Mouse (Mus musculus): ENCODE results near the gene Pcbp4. TPM values are rescaled to one million over a fixed set of nuclear protein-coding genes. Genes with fewer than 3 reads are reported as not detected.

The Pcbp4 gene
- polyA plus RNA-seq, 1 experiment from 2014 or later: 213 TPM

DNA sequence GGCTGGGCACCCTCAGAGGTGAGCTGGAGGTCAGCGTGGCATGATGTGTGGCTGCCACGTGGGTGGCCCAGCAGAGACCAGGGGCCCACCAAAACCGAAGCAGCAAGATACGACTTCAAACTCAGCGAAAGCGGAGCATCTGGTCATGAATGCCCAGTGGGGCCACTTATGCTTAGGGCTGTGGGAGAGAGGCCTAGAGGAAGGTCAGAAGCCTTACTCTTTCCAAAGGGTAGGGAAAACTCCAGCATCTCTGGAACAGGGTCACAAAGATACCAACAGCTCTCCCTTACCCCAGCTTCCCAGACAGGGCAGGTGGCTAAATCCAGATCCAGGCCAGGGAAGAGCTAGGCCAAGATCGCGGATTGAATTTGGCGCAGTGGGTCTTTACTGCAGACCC, 4.1 kb downstream of the Pcbp4 start:
- H3K27ac ChIP-seq: peak overlapping the region; percentile 96; the same call in 1 of the 2 replicates
- peak overlapping the region; percentile 86 for H3K9ac ChIP-seq
- peak overlapping the region; percentile 98 for H3K4me2 ChIP-seq (replicated peaks)
- peak overlapping the region; percentile 80 for H3K4me3 ChIP-seq
- no peaks in the 10 kb centered on the region for H3K27me3 ChIP-seq
- WGBS: 44% methylated on average over 9 of the region's 9 CpGs
- H3K4me1 ChIP-seq: peaks cover 61% of the 10 kb centered on the region
- ATAC-seq (ENCODE audit: insufficient number of reproducible peaks, insufficient read depth, low FRiP score, low TSS enrichment): no peak
- no peaks in the 10 kb centered on the region for H3K9me3 ChIP-seq
- H3K36me3 ChIP-seq: peaks cover 28% of the 10 kb centered on the region

DNA sequence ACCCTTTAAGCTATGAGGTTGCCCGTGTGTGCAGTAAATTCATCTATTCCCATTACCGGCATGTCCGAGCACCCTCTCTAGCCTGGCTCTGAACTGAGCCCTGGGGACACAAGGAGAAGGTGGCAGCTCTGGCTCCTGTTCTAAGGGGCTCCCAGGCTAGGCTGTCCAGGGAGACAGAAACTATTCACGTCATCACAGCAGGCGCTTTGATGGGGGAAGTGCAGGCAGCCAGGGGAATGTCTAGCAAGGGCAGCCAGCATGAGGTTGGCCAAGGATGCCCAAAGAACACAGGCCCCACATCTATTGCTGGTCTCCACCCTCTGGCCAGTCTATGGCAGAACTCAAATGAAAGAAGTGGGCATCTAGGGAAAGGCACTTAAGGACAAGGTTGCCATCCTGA, 4.8 kb downstream of the Pcbp4 start:
- WGBS: 76% methylated on average over 5 of the region's 5 CpGs
- no peak overlapping the region for H3K27ac ChIP-seq

DNA sequence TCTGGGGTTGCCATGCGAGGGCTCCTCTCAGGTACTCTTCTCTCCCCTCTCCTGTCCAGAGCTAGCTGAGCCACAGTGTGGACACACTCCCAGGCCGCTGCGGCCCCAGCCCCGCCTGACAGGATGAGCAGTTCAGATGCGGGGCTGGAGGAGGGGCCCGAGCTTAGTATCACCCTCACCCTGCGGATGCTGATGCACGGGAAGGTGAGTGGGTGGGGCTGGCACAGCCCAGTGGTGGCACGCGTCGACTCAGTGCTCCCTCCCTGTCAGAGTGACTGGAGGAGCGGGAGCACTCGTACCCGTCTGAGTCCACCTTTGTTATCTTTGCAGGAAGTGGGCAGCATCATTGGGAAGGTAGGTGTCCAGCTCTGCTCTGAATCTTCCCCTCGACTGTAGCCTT, 6.9 kb downstream of the Pcbp4 start:
- peaks cover 58% of the 10 kb centered on the region for H3K4me1 ChIP-seq
- 80% methylated on average over 15 of the region's 15 CpGs for WGBS

More for the DNA sequence above, 4.8 kb downstream of the Pcbp4 start:
- Histone ChIP-seq H3K4me1 (peaks cover 54% of the 10 kb centered on the region), H3K4me3 (no peak overlapping the region), H3K9ac (peak overlapping the region; percentile 86; the same call in 1 of the 2 replicates), H3K36me3 (peaks cover 34% of the 10 kb centered on the region), H3K27me3 (0 out of 2 replicates have a peak, but pooled peaks cover under 1% of the 10 kb centered on the region), H3K9me3 (no peaks in the 10 kb centered on the region), H3K4me2 (replicated peaks) (peak overlapping the region; percentile 98)
- no peak for ATAC-seq (ENCODE audit: insufficient number of reproducible peaks, insufficient read depth, low FRiP score, low TSS enrichment)

DNA sequence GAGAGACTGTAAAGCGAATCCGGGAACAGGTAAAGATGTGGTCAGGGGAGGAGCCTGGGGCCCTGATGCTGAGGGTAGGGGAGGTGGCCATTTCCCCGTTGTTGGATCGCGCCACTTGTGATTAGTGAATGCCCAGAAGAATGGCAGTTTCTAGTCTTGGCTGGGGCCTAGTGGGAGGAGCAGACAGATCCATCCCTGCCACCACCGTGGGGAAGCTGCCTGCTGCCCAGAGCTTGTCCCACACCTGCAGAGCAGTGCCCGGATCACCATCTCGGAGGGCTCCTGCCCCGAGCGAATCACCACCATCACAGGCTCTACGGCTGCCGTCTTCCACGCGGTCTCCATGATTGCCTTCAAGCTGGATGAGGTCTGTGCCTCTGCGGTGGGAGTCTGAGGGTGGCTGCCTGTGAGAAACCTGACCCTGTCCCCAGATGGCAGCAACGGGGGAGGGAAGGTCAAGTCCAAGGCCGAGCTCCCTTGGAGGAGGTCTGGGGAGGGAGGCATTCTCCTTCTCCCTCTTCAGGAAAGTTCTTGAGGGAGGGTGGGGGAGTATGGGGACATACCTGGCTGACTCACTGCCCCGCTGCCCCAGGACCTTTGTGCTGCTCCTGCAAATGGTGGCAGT, 7.4 kb downstream of the Pcbp4 start:
- no peak overlapping the region; the same call in 1 of the 2 replicates for H3K9ac ChIP-seq
- 70% methylated on average over 18 of the region's 18 CpGs for WGBS
- H3K4me3 ChIP-seq: no peak overlapping the region
- peaks cover 52% of the 10 kb centered on the region for H3K4me1 ChIP-seq
- H3K27ac ChIP-seq: peak overlapping the region; percentile 30; the same call in 1 of the 2 replicates
- 0 out of 2 replicates have a peak, but pooled peaks cover 8% of the 10 kb centered on the region for H3K27me3 ChIP-seq
- peaks cover 42% of the 10 kb centered on the region for H3K36me3 ChIP-seq
- no peaks in the 10 kb centered on the region for H3K9me3 ChIP-seq
- H3K4me2 ChIP-seq (replicated peaks): no peak overlapping the region
- ATAC-seq (ENCODE audit: insufficient number of reproducible peaks, insufficient read depth, low FRiP score, low TSS enrichment): no peak

More for the DNA sequence above, 6.9 kb downstream of the Pcbp4 start:
- Histone ChIP-seq H3K27ac (no peak overlapping the region), H3K9me3 (no peaks in the 10 kb centered on the region), H3K36me3 (peaks cover 42% of the 10 kb centered on the region), H3K27me3 (0 out of 2 replicates have a peak, but pooled peaks cover 8% of the 10 kb centered on the region), H3K4me2 (replicated peaks) (no peak overlapping the region), H3K9ac (no peak overlapping the region), H3K4me3 (no peak overlapping the region)
- no peak for ATAC-seq (ENCODE audit: insufficient number of reproducible peaks, insufficient read depth, low FRiP score, low TSS enrichment)

DNA sequence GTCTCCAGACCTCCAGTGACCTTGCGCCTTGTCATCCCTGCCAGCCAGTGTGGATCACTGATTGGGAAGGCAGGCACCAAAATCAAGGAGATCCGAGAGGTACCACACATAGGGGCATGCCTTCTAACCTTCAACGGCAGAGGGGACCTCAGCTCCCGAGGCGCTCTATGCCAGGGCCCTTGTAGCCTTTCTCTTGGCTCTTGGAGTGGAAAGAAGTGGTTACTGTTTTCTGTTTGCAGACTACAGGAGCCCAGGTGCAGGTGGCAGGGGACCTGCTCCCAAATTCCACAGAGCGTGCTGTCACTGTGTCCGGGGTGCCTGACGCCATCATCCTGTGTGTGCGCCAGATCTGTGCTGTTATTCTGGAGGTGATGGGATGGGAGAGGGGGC, 7.9 kb downstream of the Pcbp4 start:
- 93% methylated on average over 9 of the region's 9 CpGs for WGBS
- H3K9me3 ChIP-seq: no peaks in the 10 kb centered on the region
- no peak overlapping the region; the same call in 1 of the 2 replicates for H3K9ac ChIP-seq
- no peak overlapping the region for H3K4me3 ChIP-seq
- peaks cover 42% of the 10 kb centered on the region for H3K36me3 ChIP-seq
- no peak overlapping the region for H3K4me2 ChIP-seq (replicated peaks)
- peaks cover 47% of the 10 kb centered on the region for H3K4me1 ChIP-seq
- 0 out of 2 replicates have a peak, but pooled peaks cover 8% of the 10 kb centered on the region for H3K27me3 ChIP-seq
- H3K27ac ChIP-seq: no peak overlapping the region
- ATAC-seq (ENCODE audit: insufficient number of reproducible peaks, insufficient read depth, low FRiP score, low TSS enrichment): no peak

DNA sequence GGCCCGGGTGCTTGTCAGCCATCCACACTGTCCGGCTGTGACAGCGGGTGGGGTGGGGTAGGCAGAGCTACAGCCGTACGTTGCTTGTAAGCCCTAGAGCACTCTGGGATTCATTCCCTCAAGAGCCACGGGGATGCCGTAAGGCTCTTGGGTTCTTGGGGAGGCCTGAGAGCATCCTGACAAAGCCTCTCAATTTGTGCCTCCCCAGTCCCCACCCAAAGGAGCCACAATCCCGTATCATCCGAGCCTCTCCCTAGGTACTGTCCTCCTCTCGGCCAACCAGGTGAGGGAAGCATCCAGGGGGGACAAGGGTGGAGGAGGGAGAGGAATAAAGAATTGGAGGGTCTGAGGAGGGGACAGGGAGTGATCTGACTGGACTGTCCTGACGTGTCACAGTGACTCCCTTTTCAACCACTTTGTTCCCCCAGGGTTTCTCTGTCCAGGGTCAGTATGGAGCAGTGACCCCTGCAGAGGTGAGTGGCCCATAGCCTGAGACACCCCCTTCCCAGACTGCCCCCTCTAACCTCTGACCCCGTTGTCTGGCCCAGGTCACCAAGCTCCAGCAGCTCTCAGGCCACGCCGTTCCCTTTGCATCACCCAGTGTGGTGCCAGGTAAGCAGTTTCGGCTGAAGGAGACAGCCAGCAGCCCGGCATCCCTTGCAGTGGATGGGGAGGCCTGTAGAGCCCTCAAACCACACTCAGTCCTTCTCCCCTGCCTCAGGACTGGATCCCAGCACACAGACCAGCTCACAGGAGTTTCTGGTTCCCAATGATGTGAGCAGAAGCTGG, 8.7 kb downstream of the Pcbp4 start:
- no peak for ATAC-seq (ENCODE audit: insufficient number of reproducible peaks, insufficient read depth, low FRiP score, low TSS enrichment)
- 81% methylated on average over 16 of the region's 16 CpGs for WGBS
- Histone ChIP-seq H3K9ac (no peak overlapping the region), H3K4me1 (peaks cover 39% of the 10 kb centered on the region), H3K4me3 (no peak overlapping the region), H3K9me3 (no peaks in the 10 kb centered on the region), H3K4me2 (replicated peaks) (no peak overlapping the region), H3K27ac (no peak overlapping the region), H3K36me3 (peaks cover 42% of the 10 kb centered on the region), H3K27me3 (0 out of 2 replicates have a peak, but pooled peaks cover 8% of the 10 kb centered on the region)

DNA sequence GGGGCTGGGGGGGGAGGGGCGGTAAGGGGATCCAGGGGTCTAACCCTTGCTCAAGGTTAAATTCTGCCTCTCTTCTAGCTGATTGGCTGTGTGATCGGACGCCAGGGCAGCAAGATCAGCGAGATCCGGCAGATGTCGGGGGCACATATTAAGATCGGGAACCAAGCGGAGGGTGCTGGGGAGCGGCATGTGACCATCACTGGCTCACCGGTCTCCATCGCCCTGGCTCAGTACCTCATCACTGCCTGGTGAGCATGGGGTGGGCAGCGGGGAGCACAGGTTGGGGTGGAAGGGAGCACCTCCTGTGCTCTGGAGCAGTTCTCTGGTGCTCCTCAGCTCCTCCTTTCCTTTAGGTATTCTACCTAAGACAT, 9.3 kb downstream of the Pcbp4 start:
- no peaks in the 10 kb centered on the region for H3K9me3 ChIP-seq
- H3K36me3 ChIP-seq: peaks cover 42% of the 10 kb centered on the region
- H3K4me2 ChIP-seq (replicated peaks): no peak overlapping the region
- 0 out of 2 replicates have a peak, but pooled peaks cover 8% of the 10 kb centered on the region for H3K27me3 ChIP-seq
- no peak overlapping the region for H3K9ac ChIP-seq
- WGBS: 87% methylated on average over 12 of the region's 12 CpGs
- H3K27ac ChIP-seq: no peak overlapping the region
- H3K4me3 ChIP-seq: no peak overlapping the region
- ATAC-seq (ENCODE audit: insufficient number of reproducible peaks, insufficient read depth, low FRiP score, low TSS enrichment): no peak
- peaks cover 33% of the 10 kb centered on the region for H3K4me1 ChIP-seq

DNA sequence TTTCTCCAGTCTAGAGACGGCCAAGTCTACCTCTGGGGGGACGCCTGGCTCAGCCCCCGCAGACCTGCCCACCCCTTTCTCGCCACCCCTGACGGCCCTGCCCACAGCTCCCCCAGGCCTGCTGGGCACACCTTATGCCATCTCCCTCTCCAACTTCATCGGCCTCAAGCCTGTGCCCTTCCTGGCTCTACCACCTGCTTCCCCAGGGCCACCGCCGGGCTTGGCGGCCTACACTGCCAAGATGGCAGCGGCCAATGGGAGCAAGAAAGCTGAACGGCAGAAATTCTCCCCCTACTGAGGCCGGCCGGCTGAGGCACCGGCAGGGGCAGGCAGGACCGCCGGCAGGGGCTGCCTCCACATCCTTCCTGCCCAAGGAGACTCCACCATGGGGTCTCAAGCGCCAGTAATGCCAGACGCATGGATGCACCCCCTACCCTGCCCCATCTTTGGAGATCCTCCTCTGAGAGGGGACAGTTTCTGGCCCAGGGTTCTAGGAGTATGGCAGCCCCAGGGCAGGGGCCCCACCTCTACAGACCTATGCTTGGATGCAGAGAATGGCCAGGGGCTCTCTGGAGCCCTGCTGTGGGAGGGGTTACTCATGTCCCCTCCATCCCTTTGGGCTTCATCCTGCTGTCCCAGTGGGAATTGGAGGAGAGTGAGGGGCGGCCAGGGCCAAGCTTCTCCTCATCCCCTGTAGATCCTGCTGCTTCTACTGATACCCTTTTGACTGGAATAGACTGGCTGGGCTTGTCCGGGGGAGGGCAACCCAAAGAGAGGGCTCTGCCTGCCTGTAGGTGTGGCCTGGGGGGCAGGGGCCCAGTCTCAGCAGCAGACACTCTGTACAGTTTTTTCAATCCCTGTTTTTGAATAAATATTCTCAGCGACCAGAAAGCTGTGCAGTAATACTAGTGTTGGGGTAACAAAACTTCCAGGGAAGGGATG, 10.3 kb downstream of the Pcbp4 start:
- 84% methylated on average over 21 of the region's 21 CpGs for WGBS

DNA sequence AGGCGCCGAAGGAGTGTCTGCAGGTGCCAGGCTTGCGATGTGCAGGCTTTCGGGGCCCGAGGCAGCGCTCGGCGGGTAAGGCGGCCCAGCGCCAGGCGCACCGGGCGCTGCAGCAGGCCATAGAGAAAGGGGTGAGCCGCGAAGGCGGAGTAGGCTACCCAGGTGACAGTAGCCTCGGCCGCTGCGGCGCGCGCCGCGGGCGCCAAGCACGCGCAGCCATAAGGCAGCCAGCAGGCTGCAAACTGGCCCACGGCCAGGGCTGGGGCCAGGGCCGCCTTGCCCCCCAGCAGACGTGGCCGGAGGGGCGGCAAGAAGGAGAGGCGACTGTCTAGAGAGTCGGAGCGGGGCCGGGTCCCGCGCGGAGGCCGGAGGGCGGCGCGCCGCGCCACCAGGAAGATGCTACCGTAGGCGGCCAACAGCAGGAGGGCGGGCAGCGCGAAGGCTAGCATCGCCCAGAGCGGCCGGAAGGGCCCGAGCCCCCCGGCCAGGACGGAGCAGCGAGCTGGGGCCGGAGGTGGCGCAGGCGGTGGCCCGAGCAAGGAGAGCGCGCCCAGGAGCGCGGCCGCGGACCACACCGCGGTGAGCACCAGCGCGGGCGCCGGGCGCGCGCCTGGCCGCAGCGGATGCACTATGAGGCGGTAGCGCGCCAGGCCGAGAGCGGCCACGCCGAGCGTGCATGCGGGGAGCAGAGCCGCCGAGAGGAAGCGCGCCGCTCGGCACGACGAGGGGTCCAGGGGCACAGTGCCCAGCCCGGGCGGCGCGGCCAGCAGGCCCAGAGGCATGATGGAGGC, 11.9 kb downstream of the Pcbp4 start:
- H3K36me3 ChIP-seq: peaks cover 35% of the 10 kb centered on the region
- 2% methylated on average over 97 of the region's 99 CpGs for WGBS

More for the DNA sequence above, 10.3 kb downstream of the Pcbp4 start:
- peaks cover 23% of the 10 kb centered on the region for H3K4me1 ChIP-seq
- no peak overlapping the region for H3K27ac ChIP-seq
- no peak for ATAC-seq (ENCODE audit: insufficient number of reproducible peaks, insufficient read depth, low FRiP score, low TSS enrichment)
- H3K9me3 ChIP-seq: no peaks in the 10 kb centered on the region
- H3K4me3 ChIP-seq: no peak overlapping the region
- H3K27me3 ChIP-seq: 0 out of 2 replicates have a peak, but pooled peaks cover 8% of the 10 kb centered on the region
- H3K9ac ChIP-seq: peak overlapping the region; percentile 40
- no peak overlapping the region for H3K4me2 ChIP-seq (replicated peaks)
- peaks cover 42% of the 10 kb centered on the region for H3K36me3 ChIP-seq

DNA sequence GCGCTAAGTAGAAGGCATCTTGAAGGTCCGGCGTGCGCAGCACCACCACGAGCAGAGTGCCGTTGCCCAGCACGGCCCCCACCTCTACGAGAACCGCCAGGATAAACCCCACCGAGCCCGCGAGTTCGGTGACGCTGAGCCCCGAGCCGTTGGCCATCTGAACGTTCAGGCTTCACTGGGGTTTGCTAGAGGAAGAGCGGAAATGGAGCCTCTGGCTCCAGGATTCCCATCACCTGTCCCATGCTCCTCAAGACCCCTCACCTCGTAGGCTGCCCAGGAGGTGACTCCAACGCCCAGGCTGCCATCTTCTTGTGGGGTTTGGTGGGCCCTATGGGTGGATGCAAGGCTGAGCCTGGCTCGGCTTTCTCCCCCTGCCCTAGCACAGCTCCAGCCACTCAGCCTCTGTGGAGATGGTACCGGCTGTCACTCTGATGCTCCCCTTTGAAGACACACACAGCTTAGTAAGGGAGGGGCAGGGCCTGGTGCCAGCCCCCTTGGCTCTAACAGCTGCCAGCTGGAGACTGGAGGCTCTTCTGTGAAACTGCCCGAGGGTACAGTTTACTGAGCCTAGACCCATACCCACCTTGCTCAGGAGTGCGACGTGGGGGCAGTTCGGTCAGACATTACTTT, 12.6 kb downstream of the Pcbp4 start, which contains the start of gene Gpr62:
Gene Gpr62, minus strand, starts transcription at position 368 of the 630 bp plus-strand sequence.
- peak within 1 kb of the TSS; percentile 50; the same call in 1 of the 2 replicates for H3K27ac ChIP-seq
- WGBS: 36% methylated on average over 26 of the region's 26 CpGs
- H3K4me1 ChIP-seq: peaks cover 12% of the 10 kb centered on the region
- peak within 1 kb of the TSS; percentile 53 for H3K4me3 ChIP-seq
- H3K27me3 ChIP-seq: 0 out of 2 replicates have a peak, but pooled peaks cover 8% of the 10 kb centered on the region
- H3K36me3 ChIP-seq: peaks cover 28% of the 10 kb centered on the region
- H3K9ac ChIP-seq: peak within 1 kb of the TSS; percentile 72
- no peaks in the 10 kb centered on the region for H3K9me3 ChIP-seq
- ATAC-seq (ENCODE audit: insufficient number of reproducible peaks, insufficient read depth, low FRiP score, low TSS enrichment): no peak
- peak within 1 kb of the TSS; percentile 89 for H3K4me2 ChIP-seq (replicated peaks)

More for the DNA sequence above, 11.9 kb downstream of the Pcbp4 start:
- peak overlapping the region; percentile 53 for H3K4me3 ChIP-seq
- peak overlapping the region; percentile 50; the same call in 1 of the 2 replicates for H3K27ac ChIP-seq
- H3K27me3 ChIP-seq: 0 out of 2 replicates have a peak, but pooled peaks cover 8% of the 10 kb centered on the region
- ATAC-seq (ENCODE audit: insufficient number of reproducible peaks, insufficient read depth, low FRiP score, low TSS enrichment): peak; percentile 53
- H3K4me1 ChIP-seq: peaks cover 16% of the 10 kb centered on the region
- H3K4me2 ChIP-seq (replicated peaks): peak overlapping the region; percentile 89
- H3K9me3 ChIP-seq: no peaks in the 10 kb centered on the region
- H3K9ac ChIP-seq: peak overlapping the region; percentile 72

Measured in embryonic facial prominence, embryonic 12.5 days (tissue).